Mouse (Mus musculus): ENCODE results near the gene Ptpn9. TPM values are rescaled to one million over a fixed set of nuclear protein-coding genes. Genes with fewer than 3 reads are reported as not detected.
"Not testable (repeated sequence)": the region's sequence is repeated elsewhere in the genome, so short reads cannot be mapped to it uniquely, and the experiment has no call there.

Ptpn9 gene
- polyA plus RNA-seq, 1 experiment, result 18.5 TPM

DNA sequence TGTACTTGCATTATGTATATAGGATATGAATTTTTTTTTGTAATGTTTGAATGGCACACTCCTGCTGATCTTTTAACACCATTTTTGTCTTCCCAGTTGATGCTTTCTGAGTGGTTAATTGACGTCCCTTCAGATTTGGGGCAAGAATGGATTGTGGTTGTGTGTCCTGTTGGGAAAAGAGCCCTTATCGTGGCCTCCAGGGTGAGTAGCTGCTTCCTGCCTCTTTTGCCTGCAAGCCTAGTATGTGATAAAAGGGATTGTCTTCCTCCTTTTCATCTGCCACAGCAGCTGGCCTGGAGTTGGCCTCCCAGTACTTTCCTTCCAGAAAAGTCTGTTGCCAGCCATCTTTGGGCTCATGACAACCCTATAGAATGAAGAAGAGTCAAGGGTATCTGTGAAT, 24.6 kb upstream of the Ptpn9 start:
- H3K4me3 ChIP-seq (ENCODE audit: insufficient read depth, low read length), result no peak overlapping the region
- TF ChIP-seq CTCF (IDR thresholded peaks at IDR 0.05; ENCODE audit: low read depth, low read length), result no peak
- TF ChIP-seq POLR2A (IDR thresholded peaks at IDR 0.05; ENCODE audit: borderline replicate concordance, low read depth, low read length), result no peak
- peaks cover 3% of the 10 kb centered on the region for H3K4me1 ChIP-seq (ENCODE audit: control insufficient read depth, insufficient read depth, low read length)
- no peak overlapping the region for H3K27ac ChIP-seq (ENCODE audit: insufficient read depth, low read depth, low read length)

DNA sequence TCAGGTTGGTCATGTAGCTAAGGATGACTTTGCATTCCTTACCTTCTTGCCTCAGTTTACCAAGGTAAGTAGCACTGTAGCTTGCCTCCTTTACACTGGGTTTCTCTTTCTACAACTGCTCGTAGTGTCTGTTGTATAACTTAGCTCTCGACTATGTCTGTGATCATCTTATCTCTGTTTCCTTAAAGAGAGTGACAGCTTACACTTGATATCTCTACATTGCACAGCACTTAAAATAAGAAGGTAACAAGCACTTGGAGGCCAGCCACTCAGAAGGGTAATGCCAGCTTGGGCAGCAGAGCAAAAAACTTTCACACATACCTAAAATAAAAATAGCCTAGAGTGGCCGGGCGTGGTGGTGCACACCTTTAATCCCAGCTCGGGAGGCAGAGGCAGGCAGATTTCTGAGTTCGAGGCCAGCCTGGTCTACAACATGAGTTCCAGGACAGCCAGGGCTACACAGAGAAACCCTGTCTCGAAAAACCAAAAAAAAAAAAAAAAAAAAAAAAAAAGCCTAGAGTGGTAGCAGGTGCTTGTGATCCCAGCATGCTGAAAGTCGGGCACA, 20.7 kb upstream of the Ptpn9 start:
- Histone ChIP-seq H3K27ac (ENCODE audit: insufficient read depth, low read depth, low read length) (no peak overlapping the region), H3K4me1 (ENCODE audit: control insufficient read depth, insufficient read depth, low read length) (peaks cover 7% of the 10 kb centered on the region), H3K4me3 (ENCODE audit: insufficient read depth, low read length) (no peak overlapping the region)
- TF ChIP-seq CTCF (IDR thresholded peaks at IDR 0.05; ENCODE audit: low read depth, low read length) (no peak), POLR2A (IDR thresholded peaks at IDR 0.05; ENCODE audit: borderline replicate concordance, low read depth, low read length) (no peak)

DNA sequence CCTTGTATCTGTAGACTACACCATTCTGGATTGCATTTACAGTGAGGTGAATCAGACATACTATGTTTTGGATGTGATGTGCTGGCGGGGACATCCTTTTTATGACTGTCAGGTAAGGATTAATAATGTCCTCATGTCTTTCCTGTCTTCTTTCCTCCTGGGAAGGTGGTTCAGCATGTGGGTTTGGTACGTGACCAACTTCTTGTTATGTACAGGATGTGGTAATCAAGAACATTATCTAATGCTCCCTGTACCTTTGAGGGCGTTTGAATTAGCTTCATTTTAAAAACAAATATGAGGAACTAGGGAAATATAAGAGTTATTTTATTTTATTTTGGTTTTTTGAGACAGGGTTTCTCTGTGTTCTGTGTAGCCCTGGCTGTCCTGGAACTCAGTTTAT, 19.5 kb upstream of the Ptpn9 start:
- Histone ChIP-seq H3K4me3 (ENCODE audit: insufficient read depth, low read length) (no peak overlapping the region), H3K27ac (ENCODE audit: insufficient read depth, low read depth, low read length) (no peak overlapping the region), H3K4me1 (ENCODE audit: control insufficient read depth, insufficient read depth, low read length) (peaks cover 7% of the 10 kb centered on the region)
- TF ChIP-seq CTCF (IDR thresholded peaks at IDR 0.05; ENCODE audit: low read depth, low read length), result no peak
- TF ChIP-seq POLR2A (IDR thresholded peaks at IDR 0.05; ENCODE audit: borderline replicate concordance, low read depth, low read length), result no peak

DNA sequence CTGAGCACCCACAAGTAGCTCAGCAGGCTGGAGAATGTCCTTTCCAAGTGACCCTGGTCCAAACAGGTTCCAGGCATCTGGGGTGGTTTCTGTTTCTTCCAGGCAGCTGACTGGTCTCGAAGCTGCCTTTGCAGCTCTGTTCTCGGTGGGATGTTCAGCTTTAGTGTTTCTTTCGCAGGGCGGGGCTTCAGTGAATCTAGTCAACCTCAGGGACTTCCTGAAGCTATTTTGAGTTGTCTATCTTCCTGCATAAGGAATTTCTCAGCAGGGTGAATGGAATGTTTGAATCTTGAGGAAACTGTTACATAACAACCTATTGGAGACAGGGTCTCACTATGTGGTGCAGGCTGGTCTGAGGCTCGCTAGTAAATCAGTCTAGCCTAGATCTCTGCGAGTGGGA, 14.5 kb upstream of the Ptpn9 start:
- Histone ChIP-seq H3K27ac (ENCODE audit: insufficient read depth, low read depth, low read length) (no peak overlapping the region), H3K4me1 (ENCODE audit: control insufficient read depth, insufficient read depth, low read length) (peaks cover 4% of the 10 kb centered on the region), H3K4me3 (ENCODE audit: insufficient read depth, low read length) (no peak overlapping the region)
- TF ChIP-seq POLR2A (IDR thresholded peaks at IDR 0.05; ENCODE audit: borderline replicate concordance, low read depth, low read length) (no peak), CTCF (IDR thresholded peaks at IDR 0.05; ENCODE audit: low read depth, low read length) (no peak)

DNA sequence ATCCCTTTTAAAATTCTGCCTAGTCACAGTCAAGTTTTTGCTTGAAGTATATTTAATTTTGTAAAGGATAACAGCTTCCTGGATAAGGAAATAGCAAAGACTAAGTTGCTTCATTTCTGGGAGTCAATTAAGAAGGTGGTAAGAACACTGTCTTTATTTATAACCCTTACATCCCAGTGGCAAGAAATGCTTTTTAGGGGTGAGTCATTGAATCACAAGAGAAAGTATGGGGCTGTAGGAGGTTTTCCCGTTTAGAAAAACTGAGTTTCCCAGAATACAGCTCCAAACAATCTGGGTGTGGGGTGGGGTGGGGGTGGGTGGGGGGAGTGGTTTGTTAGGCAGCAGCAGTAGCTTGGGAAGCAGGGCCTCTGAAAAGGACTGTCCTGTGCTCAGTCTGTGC, 13.2 kb upstream of the Ptpn9 start:
- TF ChIP-seq CTCF (IDR thresholded peaks at IDR 0.05; ENCODE audit: low read depth, low read length) (no peak), POLR2A (IDR thresholded peaks at IDR 0.05; ENCODE audit: borderline replicate concordance, low read depth, low read length) (no peak)
- Histone ChIP-seq H3K27ac (ENCODE audit: insufficient read depth, low read depth, low read length) (no peak overlapping the region), H3K4me3 (ENCODE audit: insufficient read depth, low read length) (no peak overlapping the region), H3K4me1 (ENCODE audit: control insufficient read depth, insufficient read depth, low read length) (no peaks in the 10 kb centered on the region)

DNA sequence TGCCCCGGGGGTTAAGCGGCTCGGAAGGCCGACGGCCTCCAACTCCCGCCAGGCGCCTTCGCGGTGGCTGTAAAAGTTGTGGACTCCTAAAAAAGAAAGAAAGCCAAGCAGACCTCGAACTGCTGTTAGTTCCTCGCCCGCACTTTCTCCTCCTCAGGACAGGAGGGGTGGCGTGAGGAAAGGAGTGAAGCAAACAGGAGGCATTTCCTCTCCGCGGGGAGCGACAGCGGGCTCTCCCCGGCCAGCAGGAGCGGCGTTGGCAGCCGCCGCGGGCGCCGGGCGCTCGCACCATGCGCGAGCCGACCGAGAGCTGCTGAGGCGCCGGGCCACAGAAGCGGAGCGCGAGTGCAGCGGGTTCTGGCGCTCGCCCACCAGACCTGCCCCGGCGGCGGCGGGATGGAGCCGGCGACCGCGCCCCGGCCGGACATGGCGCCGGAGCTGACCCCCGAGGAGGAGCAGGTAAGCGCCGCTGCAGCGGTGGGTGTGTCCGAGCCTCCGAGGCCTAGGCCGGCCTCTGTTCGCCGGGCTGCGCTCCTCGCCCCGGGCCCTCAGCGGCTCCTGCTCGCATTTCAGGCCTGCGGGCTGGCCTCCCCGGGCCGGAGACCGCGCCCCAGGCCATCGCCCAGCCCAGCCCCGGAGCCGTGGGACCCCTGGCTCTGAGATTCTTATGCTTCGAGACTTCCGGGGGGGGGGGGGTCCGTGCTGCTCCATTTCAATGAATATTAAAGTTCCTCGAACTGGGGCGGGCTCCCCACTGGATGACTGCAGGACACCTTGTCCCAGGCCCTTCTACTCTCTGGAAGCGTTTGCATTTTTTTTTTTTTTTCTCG, 690 bp downstream of the Ptpn9 start:
- TF ChIP-seq POLR2A (IDR thresholded peaks at IDR 0.05; ENCODE audit: borderline replicate concordance, low read depth, low read length) (no peak), CTCF (IDR thresholded peaks at IDR 0.05; ENCODE audit: low read depth, low read length) (0 out of 2 replicates have a peak, but pooled peaks have one; percentile 16)
- Histone ChIP-seq H3K4me3 (ENCODE audit: insufficient read depth, low read length) (peak overlapping the region; percentile 97), H3K27ac (ENCODE audit: insufficient read depth, low read depth, low read length) (peak overlapping the region; percentile 87)

DNA sequence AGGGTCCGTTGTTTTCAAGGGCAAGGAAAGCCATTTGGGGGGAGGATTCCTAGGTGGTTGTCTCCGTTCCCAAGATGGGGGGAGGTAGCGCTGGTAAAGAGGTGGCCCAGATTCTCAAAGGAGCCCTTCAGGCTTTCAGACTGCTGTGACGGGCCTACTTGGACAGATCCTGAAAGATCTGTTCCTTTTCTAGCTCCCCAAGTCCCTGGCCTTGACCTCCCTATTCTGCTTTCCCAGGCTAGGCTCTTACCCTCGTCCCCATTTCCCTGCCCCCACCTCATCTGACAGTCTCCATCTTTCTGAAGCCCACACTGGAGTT, 1.3 kb downstream of the Ptpn9 start:
- Histone ChIP-seq H3K4me1 (ENCODE audit: control insufficient read depth, insufficient read depth, low read length) (peaks cover 9% of the 10 kb centered on the region), H3K4me3 (ENCODE audit: insufficient read depth, low read length) (peak overlapping the region; percentile 97), H3K27ac (ENCODE audit: insufficient read depth, low read depth, low read length) (peak overlapping the region; percentile 87; the same call in 1 of the 2 replicates)
- TF ChIP-seq CTCF (IDR thresholded peaks at IDR 0.05; ENCODE audit: low read depth, low read length) (no peak), POLR2A (IDR thresholded peaks at IDR 0.05; ENCODE audit: borderline replicate concordance, low read depth, low read length) (no peak)

More for the DNA sequence above, 690 bp downstream of the Ptpn9 start:
- H3K4me1 ChIP-seq (ENCODE audit: control insufficient read depth, insufficient read depth, low read length), result peaks cover 9% of the 10 kb centered on the region

DNA sequence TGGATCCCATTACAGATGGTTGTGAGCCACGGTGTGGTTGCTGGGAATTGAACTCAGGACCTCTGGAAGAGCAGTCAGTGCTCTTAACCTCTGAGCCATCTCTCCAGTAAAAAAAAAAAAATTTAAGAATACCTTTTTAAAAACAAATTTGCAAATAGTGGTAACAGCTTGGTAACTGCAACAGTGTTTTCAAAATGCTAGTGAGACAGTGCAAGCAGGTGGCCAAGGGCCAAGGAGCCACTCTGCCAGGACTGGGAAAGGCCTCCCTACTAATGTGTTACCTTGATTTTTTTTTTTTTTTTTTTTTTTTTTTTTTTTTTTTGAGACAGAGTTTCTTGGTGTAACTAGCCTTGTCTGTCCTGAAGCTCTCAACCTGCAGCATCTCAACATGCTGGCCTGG, 2.5 kb downstream of the Ptpn9 start:
- H3K4me1 ChIP-seq (ENCODE audit: control insufficient read depth, insufficient read depth, low read length); H3K27ac ChIP-seq (ENCODE audit: insufficient read depth, low read depth, low read length); H3K4me3 ChIP-seq (ENCODE audit: insufficient read depth, low read length): not testable (repeated sequence)

DNA sequence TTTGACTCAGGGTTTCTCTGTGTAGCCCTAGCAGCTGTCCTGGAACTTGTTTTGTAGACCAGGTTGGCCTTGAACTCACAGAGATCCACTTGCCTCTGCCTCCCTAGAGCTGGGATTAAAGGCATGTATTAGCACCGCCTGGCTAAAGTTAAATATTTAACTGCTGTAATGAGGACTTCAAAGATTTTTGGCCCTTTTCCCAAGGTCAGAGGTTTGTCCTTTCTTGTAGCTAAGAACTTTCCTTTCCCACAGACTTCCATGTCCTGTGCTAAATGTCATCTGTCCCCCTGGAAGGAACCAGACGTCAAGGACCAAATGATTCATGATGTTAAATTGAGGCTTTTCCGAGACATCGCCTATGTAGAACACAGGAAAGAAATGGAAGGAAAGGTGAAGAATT, 8.3 kb downstream of the Ptpn9 start:
- Histone ChIP-seq H3K4me3 (ENCODE audit: insufficient read depth, low read length) (no peak overlapping the region), H3K27ac (ENCODE audit: insufficient read depth, low read depth, low read length) (no peak overlapping the region), H3K4me1 (ENCODE audit: control insufficient read depth, insufficient read depth, low read length) (peaks cover 7% of the 10 kb centered on the region)
- TF ChIP-seq POLR2A (IDR thresholded peaks at IDR 0.05; ENCODE audit: borderline replicate concordance, low read depth, low read length), result no peak
- TF ChIP-seq CTCF (IDR thresholded peaks at IDR 0.05; ENCODE audit: low read depth, low read length), result no peak

DNA sequence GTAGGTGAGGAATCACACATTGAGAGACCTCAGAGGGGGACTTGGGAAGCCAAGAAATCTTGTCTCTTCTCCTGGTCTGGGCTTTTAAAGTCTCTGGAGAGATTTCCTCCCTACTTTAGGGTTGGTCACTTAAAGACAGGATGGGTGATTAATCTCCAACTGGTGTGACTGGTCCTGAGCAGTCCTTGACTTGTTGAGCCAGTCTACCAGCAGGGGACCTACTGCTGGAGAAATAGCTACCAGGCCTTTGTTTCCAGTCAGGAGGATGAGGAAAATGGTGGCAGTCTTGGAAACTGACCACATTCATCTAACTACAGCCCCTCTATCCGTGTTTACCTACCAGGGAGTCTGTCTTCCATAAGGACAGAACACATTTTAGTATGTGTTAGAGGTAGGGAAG, 17.7 kb downstream of the Ptpn9 start:
- TF ChIP-seq CTCF (IDR thresholded peaks at IDR 0.05; ENCODE audit: low read depth, low read length), result no peak
- no peak for TF ChIP-seq POLR2A (IDR thresholded peaks at IDR 0.05; ENCODE audit: borderline replicate concordance, low read depth, low read length)
- H3K27ac ChIP-seq (ENCODE audit: insufficient read depth, low read depth, low read length), result no peak overlapping the region
- no peak overlapping the region for H3K4me3 ChIP-seq (ENCODE audit: insufficient read depth, low read length)
- no peaks in the 10 kb centered on the region for H3K4me1 ChIP-seq (ENCODE audit: control insufficient read depth, insufficient read depth, low read length)
